Mouse (Mus musculus) layer of hippocampus, postnatal 25 days (tissue): ENCODE measurements around the gene Chrm3. TPM values are rescaled to one million over a fixed set of nuclear protein-coding genes. Genes with fewer than 3 reads are reported as not detected.

ENCODE experiments used
- DNase-seq, 2 experiments: peaks; one replicate each; pipeline ENCODE4 v3.0.0; 2022; ENCODE audit warnings: mixed read lengths in 2 of 2, low spot score in 1 of 2; ENCODE audit errors: extremely low spot score in 1 of 2
- total RNA-seq, 2 experiments: library from RNA; stranded (reverse); gene quantifications; 2 replicates each; pipeline ENCODE4 v1.2.3; 2021

Chrm3 gene
- total RNA-seq, 2 experiments from 2014 or later: 48.3 to 50.2 TPM

DNA sequence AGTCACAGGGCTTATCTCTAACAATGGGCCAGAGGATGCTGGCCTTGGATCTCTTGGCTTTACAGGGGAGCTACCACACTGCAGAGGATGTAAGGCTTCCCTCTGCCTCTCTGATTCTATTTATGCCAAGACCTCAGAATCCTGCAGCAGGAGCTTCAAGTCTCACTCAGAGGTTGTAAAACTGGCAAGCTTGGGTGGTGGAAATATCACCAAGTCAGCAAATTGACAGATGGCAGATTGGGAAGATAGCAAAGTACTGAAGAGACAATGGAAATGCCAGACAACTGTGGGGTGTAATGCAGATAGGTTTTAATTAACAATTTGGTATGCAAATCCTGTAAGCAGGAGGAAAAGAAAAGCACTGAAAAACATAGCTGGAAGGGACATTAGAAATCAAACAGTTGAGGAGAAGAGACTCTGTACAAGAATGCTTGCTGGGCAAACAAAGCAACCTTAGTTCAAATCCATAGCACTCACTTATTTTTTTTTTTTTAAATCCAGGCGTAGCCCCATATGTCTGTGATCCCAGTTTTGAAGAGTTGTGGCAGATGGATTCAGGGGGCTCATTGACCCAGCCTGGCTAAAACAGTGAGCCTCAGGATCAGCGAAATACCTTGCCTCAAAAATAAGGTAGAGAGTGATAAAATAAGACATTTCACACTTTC, 362.9 kb downstream of the Chrm3 start:
- DNase-seq: no peak

DNA sequence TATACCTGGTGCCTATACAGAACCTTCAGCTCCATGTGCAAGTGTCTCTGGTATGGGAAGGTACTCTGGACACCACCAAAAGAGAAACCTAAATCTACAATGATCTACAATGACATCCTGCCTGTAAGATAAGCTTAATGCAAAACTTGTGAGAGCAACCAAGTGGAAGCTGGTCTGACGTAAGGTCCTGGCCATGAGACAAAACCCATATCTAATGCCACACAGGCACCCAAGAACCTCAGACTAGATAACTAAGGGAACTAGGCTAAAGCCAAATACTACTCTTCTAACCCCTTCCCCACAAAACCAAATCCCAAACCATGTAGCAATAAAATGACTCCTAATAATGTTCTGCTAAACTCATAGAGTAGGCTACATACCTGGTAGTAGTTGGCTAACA, 364.8 kb downstream of the Chrm3 start:
- no peak for DNase-seq

DNA sequence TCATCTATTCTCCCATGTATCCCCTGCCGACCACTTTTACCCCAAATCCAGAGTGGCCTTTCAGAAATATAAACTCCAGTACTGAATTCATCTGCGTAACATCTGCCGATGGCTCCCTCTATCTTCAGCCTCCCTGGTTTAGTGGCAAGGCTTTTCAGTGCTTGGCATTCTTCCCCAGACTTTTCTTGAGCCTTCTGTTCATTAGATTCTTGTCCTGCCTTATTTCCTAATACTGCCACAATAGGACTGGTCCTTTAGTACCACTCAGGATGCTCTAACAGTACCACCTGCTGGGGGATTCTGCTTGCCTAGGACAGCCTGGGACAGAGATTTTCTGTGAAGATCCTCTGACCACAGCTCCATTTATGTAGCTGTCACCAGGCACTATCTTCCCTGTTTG, 367.1 kb downstream of the Chrm3 start:
- DNase-seq: no peak

DNA sequence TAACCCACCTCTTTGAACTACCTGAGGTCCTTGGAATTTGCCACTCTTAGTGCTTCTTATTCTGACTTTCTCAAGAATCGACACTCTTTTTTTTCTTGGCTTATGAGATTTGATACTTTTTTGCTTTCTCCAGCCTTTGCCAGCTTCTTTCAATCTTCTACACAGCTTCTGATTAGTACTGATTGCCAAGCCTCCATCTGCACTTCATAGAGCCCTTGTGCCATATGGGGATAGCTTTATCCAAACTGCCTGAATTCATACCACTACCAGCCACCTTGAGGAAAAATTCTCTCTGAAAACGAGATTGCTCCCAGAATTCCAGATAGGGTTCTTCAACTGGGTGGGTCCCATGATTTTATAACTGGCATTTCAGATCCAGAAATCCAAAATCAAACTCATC, 368.0 kb downstream of the Chrm3 start:
- no peak for DNase-seq

DNA sequence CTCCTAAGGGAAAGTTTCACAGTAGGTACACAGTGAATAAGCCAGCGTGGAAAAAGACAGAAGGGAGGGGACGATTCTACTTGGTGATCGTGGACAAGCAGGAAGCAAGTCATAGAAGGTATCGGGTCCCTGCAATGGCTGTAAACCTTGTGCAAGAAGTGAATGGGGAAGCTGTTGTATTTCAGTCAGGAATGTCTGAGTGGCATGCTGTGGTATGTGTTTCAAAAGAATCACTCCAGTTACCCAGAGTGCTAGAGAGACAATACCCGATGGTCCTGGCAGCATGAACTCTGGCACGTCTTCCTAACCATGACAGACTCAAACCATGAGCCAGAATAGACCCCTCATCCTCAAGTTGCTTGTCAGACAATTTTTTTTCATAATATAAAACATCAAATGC, 375.0 kb downstream of the Chrm3 start:
- DNase-seq: no peak

DNA sequence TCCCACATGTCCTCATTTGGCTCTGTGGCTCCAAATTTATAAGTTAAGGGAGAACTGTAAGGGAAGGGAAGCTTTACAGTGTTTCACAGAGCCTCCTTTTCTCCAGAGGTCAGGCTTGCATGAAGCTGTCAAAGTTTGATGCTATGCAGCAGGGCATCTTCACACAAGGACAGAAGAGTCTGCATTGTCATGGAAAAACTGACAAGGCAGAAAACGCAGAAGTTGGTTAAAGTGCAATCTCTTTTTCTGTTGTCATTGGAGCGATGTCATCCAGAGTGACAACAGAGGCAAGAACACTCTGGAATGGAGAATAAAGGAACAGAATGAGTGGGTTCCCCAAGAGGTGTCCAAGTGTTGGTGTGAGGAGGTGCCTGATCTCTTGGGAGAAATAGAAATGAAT, 377.4 kb downstream of the Chrm3 start:
- no peak for DNase-seq

DNA sequence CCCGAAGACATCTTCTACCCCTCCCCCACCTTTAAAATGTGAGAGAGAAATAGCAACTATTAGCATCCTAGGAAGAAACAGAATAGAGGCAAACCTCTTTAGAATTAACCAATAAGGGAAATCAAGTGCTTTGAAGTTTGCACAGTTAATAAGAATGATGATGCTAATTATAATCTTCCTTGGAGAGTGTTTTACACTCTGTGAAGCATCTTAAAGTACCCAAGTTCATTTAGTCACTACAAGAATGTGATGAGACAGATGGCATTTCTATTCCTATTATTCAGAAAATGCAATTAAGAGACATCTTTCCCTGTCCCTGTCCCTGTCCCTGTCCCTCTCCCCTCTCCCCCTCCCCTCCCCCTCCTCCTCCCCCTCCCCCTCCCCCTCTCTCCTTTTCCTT, 382.9 kb downstream of the Chrm3 start:
- DNase-seq: no peak

DNA sequence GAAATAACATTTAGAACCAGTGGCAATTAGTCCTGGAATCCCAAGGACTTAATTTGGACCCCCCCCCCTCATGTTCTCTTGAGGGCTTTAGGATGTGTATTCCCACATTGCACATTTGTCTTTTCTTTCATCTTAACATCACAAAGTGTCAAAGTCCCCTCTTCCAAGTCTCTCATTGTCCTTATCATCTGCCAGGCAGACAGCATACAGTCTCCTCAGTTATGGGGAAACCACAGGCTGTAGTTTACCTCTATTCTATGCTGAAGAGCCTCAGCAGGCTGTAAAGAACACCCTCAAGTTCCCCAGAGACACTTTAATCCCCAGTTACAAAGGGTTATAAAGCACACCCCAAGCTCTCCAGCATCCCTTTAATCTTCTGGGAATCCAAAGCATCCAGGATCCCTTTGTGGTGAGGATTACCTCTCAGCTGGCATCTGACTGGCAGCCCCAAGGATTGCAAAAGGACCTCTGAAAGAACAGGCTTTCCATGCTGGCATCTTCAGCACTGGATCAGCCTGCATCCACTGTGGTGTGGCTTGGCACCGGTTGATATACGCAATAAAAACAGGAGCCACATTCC, 386.8 kb downstream of the Chrm3 start:
- DNase-seq: no peak

DNA sequence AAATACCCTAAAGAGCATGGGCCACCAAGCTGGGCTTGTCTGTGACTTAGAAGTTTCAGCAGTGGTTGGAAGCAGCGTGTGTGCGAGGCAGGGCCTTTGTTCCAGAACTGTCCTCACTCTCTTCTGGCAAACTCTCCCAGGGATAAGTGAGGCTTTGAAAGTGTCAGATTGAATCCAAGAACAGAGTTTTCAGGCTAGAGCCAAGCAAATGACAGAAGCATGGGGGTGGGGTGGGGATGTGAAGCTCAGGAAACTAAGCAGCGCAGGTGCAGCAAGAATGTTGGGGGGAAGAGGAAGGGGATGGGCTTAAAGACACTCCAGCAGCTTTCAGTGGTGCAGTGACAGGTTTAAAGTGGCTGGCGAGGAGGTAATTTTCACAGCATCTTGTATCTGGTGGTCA, 388.8 kb downstream of the Chrm3 start:
- DNase-seq: no peak

DNA sequence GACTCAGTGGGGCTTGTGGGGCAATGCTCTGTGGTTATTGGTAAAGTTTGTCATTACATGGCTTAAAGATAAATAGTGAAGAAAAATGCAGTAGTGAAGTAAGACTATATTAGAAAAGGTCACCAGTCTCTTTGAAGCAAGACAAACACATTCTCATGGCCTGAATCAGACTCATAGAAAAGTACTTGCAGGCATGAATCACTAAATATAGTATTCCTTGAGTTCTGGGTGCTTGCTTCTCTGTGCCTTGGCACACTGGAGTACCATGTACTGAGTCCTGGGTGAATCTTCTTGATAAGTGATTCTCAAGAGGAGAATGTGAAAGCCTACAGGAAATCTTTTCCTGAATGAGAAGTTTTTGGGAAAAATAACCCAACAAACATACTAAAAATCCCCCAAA, 408.0 kb downstream of the Chrm3 start:
- DNase-seq: no peak

DNA sequence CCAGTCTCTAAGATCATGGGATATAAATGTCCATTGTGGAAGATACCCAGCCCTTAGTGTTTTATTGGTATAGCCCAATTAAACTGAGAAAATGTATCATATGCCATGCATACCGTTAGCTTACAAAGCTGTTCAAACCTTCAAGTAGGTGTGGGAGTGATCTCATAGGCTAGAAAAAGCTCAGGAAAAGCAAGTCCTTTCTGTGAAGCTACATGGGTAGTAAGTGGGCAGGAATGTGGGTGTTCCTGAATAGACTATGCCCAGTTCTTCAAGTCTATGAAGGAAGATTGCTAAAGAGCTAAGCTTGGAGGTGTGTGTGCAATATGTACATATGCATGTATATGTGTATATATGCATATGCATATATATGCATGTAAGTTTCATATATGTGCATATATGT, 409.3 kb downstream of the Chrm3 start:
- DNase-seq: no peak

DNA sequence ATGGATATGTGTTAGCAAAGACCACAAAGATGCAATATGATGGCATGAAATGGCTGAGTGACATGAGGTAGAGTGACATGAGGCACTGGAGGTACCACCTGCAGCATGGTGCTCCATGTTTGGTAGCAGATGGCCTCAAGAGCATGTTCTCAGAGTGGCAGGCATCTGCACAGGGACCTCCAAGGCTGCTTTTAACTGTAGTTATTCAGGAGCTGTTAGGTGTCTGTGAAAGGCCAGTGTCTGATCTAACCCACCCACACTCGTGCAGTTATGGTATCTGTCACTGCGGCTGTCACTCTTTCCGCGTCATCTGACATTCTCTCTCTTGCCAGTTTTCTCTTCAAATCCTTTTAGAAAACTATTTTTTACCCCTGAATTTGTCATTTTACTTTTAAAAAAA, 411.6 kb downstream of the Chrm3 start:
- DNase-seq: peak in 1 of 2 experiments; percentile 18

DNA sequence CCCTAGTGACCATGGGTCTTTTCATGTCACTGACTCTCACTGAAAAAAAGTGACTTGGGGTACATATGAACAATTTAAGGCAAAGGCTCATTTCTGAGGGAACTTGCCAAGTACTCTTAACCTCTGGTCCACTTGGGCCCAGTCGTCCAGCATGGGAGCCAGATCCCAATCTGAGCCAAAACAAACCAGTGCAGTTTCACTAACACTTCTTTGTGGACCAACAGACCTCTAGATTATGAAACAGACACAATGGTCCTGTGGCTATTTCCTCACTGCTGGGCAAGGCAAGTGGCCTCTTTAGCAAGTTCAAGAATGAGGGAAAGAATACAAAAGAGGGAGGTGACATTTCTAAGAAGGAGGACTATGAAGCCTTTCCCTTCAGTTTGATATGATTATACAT, 420.5 kb downstream of the Chrm3 start:
- DNase-seq: no peak

DNA sequence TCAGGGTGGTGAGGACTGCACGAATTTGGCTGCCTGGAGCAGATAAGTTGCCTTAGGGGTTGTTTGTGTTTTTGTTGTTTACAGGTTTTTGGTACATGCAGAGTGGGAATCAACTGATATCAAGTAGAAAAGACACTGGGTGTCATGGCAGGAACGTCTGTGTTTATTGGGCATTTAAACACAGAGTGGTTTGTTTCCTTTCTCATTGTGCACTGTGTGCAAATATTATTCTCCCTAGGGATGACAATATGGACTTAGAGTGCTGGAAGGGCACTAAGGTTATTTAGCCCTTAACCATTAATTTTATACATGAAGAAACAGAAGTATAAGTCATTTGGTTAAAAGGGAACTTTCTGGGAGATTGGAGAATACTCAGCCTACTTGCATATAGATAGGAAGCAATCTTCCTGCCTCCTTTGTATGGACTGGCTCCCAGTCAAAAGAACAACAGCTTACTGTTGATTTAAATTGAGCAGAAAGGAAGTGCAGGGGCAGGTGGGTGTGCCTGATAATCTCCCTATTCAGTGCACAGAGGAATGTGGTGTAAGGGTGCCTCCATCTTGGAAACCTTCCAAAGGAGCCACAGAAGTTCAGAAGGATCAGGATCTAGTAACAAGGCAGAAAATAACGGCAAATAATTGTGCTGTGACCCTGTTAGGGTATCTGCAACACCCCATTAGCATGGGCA, 421.7 kb downstream of the Chrm3 start:
- no peak for DNase-seq

DNA sequence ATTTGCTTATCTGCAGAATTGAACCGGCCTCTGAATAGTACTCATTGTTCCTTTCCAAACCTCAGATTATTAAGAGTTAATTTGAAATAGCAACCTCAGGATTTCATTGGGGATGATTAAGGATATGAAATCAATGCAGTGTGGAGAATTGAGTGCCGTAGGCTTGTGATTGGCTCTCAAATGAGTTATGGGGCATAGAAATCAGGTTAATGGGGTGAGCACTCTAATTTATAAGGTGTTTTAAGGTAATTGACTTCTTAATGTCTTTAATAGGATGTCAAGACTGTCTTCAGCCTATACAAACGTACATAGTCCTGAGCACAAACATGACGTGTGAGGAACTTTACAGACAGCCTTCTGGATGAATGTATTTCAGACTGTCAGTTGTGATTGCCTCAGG, 427.9 kb downstream of the Chrm3 start:
- no peak for DNase-seq

DNA sequence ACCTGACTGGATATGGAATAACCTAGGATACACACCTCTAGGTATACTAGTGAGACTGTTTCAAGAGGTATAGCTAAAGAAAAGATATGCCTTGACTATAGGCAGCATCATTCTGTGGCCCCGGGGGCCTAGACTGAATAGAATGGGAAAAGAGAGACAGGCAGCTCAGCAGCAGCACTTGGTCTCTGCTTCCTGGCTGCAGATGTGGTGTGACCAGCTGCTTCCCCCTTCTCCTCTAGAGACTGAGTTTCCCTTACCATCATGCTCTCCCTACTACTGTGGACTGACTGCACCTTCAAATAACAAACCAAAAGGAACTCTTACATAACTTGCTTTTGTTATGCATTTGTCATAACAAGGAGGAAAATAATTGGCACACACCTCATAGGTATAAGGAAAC, 430.0 kb downstream of the Chrm3 start:
- no peak for DNase-seq

DNA sequence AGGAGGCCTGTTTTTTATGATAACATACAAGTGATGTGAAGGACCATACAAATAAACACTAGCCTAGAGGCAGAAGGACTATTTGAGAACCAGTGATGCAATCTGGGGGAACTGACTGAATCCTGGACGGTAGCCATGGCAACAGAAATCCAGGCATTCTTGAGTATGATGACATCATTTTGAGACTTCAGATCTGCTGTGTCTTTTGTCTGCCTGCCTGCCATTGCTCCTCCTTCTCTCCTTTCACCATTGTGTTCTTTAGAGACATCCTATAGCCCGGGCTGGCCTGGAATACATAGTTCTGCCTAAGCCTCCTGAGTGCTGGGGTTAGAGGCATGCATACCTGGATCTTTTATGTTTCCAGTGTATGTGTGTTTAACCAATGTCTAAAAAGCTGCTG, 430.7 kb downstream of the Chrm3 start:
- no peak for DNase-seq

DNA sequence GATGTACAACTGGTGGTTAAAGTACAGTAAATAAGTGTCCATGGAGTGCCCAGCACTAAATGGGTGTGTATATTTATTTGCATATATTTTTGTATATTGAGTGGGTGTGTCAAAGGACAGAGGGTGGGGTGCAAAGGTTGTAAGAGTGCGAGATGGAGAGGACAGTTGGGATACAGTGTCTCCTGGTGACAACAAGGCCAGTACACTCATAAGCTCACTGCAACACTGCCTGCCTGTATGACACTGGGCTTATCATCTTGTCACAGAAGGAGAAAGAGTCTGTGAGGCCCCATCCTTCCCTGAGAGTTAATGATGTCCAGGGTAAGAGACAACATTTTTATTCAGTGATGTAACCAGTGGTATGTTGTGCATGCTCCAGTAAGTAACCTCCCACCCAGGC, 439.5 kb downstream of the Chrm3 start:
- DNase-seq: no peak

DNA sequence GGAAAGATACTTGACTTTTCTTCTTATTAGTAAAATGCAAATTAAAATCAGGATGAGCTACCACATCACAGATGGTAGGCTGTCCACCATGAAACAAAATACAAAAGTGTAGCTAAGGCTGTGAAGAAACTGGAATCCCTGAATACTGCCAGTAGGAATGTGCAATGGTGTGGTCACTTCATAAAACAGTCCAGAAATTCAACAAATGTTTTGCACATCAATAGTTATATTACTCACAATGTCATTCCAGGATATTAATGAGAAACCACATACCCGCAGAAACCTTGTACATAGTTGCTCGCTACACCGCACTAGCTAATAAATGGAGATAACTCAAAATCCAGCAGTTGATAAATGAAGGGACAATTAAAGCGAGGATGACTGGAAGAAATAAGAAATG, 447.9 kb downstream of the Chrm3 start:
- no peak for DNase-seq

DNA sequence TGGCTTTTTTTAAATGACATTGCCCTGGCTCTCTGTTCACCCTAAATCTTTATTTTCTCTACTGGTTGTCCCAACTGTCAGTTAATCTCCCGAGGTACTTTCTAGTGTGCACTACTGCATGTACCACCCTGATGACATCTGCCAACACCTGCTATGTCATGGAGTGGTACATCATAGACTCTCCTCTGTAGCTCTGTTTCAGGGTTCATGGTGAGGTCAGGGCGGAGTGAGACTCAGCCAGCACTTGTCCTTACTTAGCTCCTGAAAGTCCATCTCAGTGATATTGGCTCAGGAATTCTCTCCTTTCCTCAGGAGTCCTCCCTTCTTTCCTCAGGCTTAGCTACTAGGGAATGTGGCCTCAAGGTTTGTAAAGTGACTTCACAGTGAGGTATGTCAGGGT, 451.9 kb downstream of the Chrm3 start:
- no peak for DNase-seq

DNA sequence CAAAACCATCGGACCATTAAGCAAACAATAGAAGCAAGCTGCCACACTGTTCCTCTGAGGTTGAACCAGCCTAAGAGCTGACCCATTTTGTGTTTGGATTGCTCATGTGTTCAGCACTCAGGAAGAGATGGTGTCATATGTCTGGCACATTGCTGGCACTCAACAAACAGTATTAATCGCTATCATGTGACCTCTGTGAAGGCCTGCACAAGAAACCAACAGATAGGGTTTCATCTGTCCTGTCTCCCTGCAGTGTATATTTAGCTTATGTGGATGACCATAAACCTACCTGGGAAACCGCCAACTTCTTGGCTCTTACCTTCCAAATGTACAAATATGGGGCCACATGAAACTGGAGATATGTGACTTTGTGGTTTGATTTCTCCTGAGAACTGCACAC, 453.4 kb downstream of the Chrm3 start:
- no peak for DNase-seq

DNA sequence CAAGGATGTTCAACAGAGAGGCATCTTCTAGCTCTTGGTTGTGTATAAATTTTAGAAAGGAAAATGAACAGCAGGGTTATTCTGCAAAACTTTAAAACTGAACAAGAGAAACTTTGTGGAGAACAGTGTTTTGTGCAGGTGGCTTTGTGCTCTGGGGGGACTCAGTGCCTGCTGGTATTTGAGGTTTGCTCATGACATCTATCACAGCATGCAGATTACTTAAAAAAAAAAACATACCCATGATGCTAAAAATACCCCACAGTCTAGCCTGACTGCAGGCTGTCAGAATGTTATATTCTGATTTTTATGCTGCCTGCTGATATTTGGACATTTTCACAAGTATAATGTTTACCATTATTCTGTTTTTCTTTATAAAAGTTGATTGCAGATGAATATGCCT, 456.2 kb downstream of the Chrm3 start:
- DNase-seq: no peak
